Mouse (Mus musculus) CH12.LX (cell line): ENCODE results near the gene Dapk3.

Source experiments
- CTCF ChIP-seq, 2 experiments: IDR thresholded peaks in 1 of 2; conservative IDR thresholded peaks in 1 of 2; 2 replicates each; pipeline ENCODE4 v1.5.1; 2011 to 2012; ENCODE audit warnings: low read depth in 2 of 2, low read length in 2 of 2, improper control_type of control experiment in 1 of 2, inconsistent platforms in 1 of 2, mild to moderate bottlenecking in 1 of 2, moderate library complexity in 1 of 2
- EP300 ChIP-seq: IDR thresholded peaks from 2 replicates; pipeline ENCODE4 v1.6.1; 2011; ENCODE audit warnings: low read length, improper control_type of control experiment
- MAFK ChIP-seq: IDR thresholded peaks from 2 replicates; pipeline ENCODE4 v1.6.1; 2011; ENCODE audit warnings: low read length, improper control_type of control experiment; ENCODE audit not compliant: insufficient replicate concordance
- MAX ChIP-seq: IDR thresholded peaks from 2 replicates; pipeline ENCODE4 v1.6.1; 2011; ENCODE audit warnings: low read length, improper control_type of control experiment
- MXI1 ChIP-seq: IDR thresholded peaks from 2 replicates; pipeline ENCODE4 v1.6.1; 2011; ENCODE audit warnings: mild to moderate bottlenecking, low read depth, low read length, improper control_type of control experiment
- POLR2A ChIP-seq: IDR thresholded peaks from 2 replicates; pipeline ENCODE4 v1.6.1; 2011; ENCODE audit warnings: low read depth, mild to moderate bottlenecking, improper control_type of control experiment, low read length
- SIN3A ChIP-seq: IDR thresholded peaks from 2 replicates; pipeline ENCODE4 v1.6.1; 2012; ENCODE audit warnings: low read length, improper control_type of control experiment, inconsistent platforms
- TCF12 ChIP-seq: IDR thresholded peaks from 2 replicates; pipeline ENCODE4 v1.6.1; 2014; ENCODE audit warnings: low read depth, mild to moderate bottlenecking, inconsistent platforms, low read length, improper control_type of control experiment
- ZC3H11A ChIP-seq: IDR thresholded peaks from 2 replicates; pipeline ENCODE4 v1.6.1; 2012; ENCODE audit warnings: low read depth, mild to moderate bottlenecking, inconsistent platforms, low read length, improper control_type of control experiment

DNA sequence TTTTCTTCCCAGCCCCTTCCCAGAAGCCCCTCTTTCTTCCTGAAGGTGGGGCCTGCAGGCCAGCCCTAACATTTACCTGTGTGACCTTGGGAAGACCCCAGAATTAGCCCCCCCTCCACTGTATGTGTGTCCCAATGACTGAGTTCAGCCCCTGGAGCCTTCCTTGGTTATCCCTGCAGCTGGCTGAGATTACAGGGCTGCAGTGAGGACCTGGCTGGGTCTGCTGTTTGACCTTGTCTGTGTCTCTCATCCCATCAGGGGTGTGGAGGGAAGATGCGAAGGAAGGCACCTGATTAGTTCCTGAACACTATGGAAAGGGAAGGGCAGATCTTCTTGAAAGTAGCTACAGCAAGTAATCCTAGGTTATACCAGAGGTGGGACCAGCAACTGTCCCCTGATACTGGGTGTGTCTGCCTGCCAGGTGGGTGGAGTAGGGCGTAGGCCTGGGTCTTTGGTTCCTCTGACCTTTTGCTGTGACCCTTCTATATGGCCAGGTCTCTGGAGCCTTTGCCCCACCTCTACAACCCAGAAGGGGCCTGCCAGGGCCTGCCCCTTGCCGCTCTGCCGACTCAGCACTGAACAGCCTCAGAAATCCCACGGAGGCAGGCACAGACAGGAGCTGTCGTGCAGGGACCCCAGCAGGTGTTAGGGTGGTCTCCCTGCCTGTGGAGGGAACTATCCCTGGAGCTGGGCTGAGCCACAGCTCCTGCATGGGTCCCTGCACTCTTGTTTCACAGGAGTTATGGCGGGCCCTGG, 41.2 kb upstream of the Dapk3 start:
- no peak for TF ChIP-seq POLR2A
- no peak for TF ChIP-seq TCF12
- TF ChIP-seq MAFK: peak; percentile 75; the same call in 1 of the 2 replicates
- TF ChIP-seq MAX: no peak
- TF ChIP-seq ZC3H11A: no peak
- no peak for TF ChIP-seq MXI1
- TF ChIP-seq CTCF (conservative IDR thresholded peaks at IDR 0.05 in 1 of 2, IDR thresholded peaks at IDR 0.05 in 1 of 2; ENCODE audit: low read depth in 2 of 2, low read length in 2 of 2): no peak
- no peak for TF ChIP-seq EP300
- no peak for TF ChIP-seq SIN3A
